Mouse (Mus musculus) midbrain, embryonic 13.5 days (tissue): ENCODE results near the gene Ctu1. TPM values are rescaled to one million over a fixed set of nuclear protein-coding genes. Genes with fewer than 3 reads are reported as not detected.

Source experiments
- ATAC-seq: fragments of 200-750 bp; cut with Nextera tagmentation; 2 replicates; pipeline ENCODE4 v1.8.0; 2017; ENCODE audit warnings: mild to moderate bottlenecking, moderate TSS enrichment, moderate library complexity
- H3K27ac ChIP-seq: fragments of 300-500 bp; sonication (generic); 2 replicates; pipeline ENCODE4 v1.5.1; 2015; ENCODE audit warnings: inconsistent platforms, mild to moderate bottlenecking, moderate library complexity
- H3K27me3 ChIP-seq: fragments of 300-500 bp; sonication (generic); 2 replicates; pipeline ENCODE4 v1.6.1; 2015; ENCODE audit warnings: mild to moderate bottlenecking, inconsistent platforms
- H3K36me3 ChIP-seq: fragments of 300-500 bp; sonication (generic); 2 replicates; pipeline ENCODE4 v1.6.1; 2015; ENCODE audit warnings: mild to moderate bottlenecking, inconsistent platforms
- H3K4me1 ChIP-seq: fragments of 300-500 bp; sonication (generic); replicated peaks from 2 replicates; pipeline ENCODE4 v1.6.1; 2015; ENCODE audit warnings: inconsistent platforms
- H3K4me2 ChIP-seq: fragments of 300-500 bp; sonication (generic); replicated peaks from 2 replicates; pipeline ENCODE4 v1.6.1; 2015; ENCODE audit warnings: moderate library complexity, mild to moderate bottlenecking, inconsistent platforms
- H3K4me3 ChIP-seq: fragments of 300-500 bp; sonication (generic); replicated peaks from 2 replicates; pipeline ENCODE4 v1.5.1; 2015; ENCODE audit warnings: mild to moderate bottlenecking, inconsistent platforms
- H3K9ac ChIP-seq: fragments of 300-500 bp; sonication (generic); replicated peaks from 2 replicates; pipeline ENCODE4 v1.6.1; 2015; ENCODE audit warnings: mild to moderate bottlenecking, inconsistent platforms
- H3K9me3 ChIP-seq: fragments of 300-500 bp; sonication (generic); 2 replicates; pipeline ENCODE4 v1.6.1; 2016; ENCODE audit warnings: mild to moderate bottlenecking, inconsistent platforms
- WGBS: fragments of 180-500 bp; shearing (Covaris S2); methylation state at CpG from one replicate; pipeline ENCODE4 v1.1.7; 2015; 5-methylcytosine and 5-hydroxymethylcytosine counted together
- polyA plus RNA-seq: library from polyadenylated mRNA; unstranded; fragments of >200 nt; fragmentation: Nextera tagmentation; extraction: Ambion mirVana; gene quantifications from 2 replicates; pipeline ENCODE4 v1.2.1, GENCODE M21; 2015

Ctu1 gene
- polyA plus RNA-seq, 1 experiment from 2014 or later: 21.8 TPM

- H3K27ac ChIP-seq: no peak overlapping the region
- no peaks in the 10 kb centered on the region for H3K36me3 ChIP-seq
- no peaks in the 10 kb centered on the region for H3K4me1 ChIP-seq
- ATAC-seq: no peak
- no peak overlapping the region for H3K9ac ChIP-seq
- WGBS: 68% methylated on average over 7 of the region's 7 CpGs
- no peak overlapping the region for H3K4me3 ChIP-seq
- no peak overlapping the region for H3K4me2 ChIP-seq
- H3K27me3 ChIP-seq: no peaks in the 10 kb centered on the region
- no peaks in the 10 kb centered on the region for H3K9me3 ChIP-seq
Observed at GRCm38 (mm10) chr7:43685088-43685487, 13.3 kb downstream of the Ctu1 start.

GRCm38 (mm10) chr7:43690118-43690517, 18.3 kb downstream of the Ctu1 start, which contains the start of gene Klk14:
Gene Klk14 (plus strand): TSS chr7:43690418.
- H3K27ac ChIP-seq: no peak within 1 kb of the TSS
- H3K4me1 ChIP-seq: no peaks in the 10 kb centered on the region
- H3K4me2 ChIP-seq: no peak within 1 kb of the TSS
- no peaks in the 10 kb centered on the region for H3K27me3 ChIP-seq
- no peaks in the 10 kb centered on the region for H3K36me3 ChIP-seq
- H3K9me3 ChIP-seq: no peaks in the 10 kb centered on the region
- no peak for ATAC-seq
- H3K9ac ChIP-seq: no peak within 1 kb of the TSS
- H3K4me3 ChIP-seq: no peak within 1 kb of the TSS

- Histone ChIP-seq H3K4me1 (peaks cover 11% of the 10 kb centered on the region; the same call in 1 of the 2 replicates), H3K27ac (no peak overlapping the region), H3K27me3 (0 out of 2 replicates have a peak, but pooled peaks cover 6% of the 10 kb centered on the region), H3K4me3 (no peak overlapping the region), H3K36me3 (no peaks in the 10 kb centered on the region), H3K9ac (no peak overlapping the region), H3K4me2 (no peak overlapping the region), H3K9me3 (no peaks in the 10 kb centered on the region)
- no peak for ATAC-seq
- WGBS: 85% methylated on average over 3 of the region's 3 CpGs
Observed at GRCm38 (mm10) chr7:43710031-43710430, 38.2 kb downstream of the Ctu1 start.

GRCm38 (mm10) chr7:43712267-43712666, 40.5 kb downstream of the Ctu1 start, which contains the start of gene Klk13:
Gene Klk13 (plus strand): TSS chr7:43712567.
- Histone ChIP-seq H3K4me1 (peaks cover 11% of the 10 kb centered on the region; the same call in 1 of the 2 replicates), H3K36me3 (no peaks in the 10 kb centered on the region), H3K27ac (no peak within 1 kb of the TSS), H3K4me3 (no peak within 1 kb of the TSS), H3K9me3 (no peaks in the 10 kb centered on the region), H3K4me2 (peak within 1 kb of the TSS; percentile 13; the same call in 1 of the 2 replicates), H3K27me3 (0 out of 2 replicates have a peak, but pooled peaks cover 6% of the 10 kb centered on the region), H3K9ac (no peak within 1 kb of the TSS; the same call in 1 of the 2 replicates)
- 58% methylated on average over 4 of the region's 4 CpGs for WGBS
- ATAC-seq: no peak

- no peak for ATAC-seq
- H3K4me1 ChIP-seq: peaks cover 11% of the 10 kb centered on the region; the same call in 1 of the 2 replicates
- 0 out of 2 replicates have a peak, but pooled peaks cover 6% of the 10 kb centered on the region for H3K27me3 ChIP-seq
- H3K9me3 ChIP-seq: no peaks in the 10 kb centered on the region
- no peaks in the 10 kb centered on the region for H3K36me3 ChIP-seq
- H3K27ac ChIP-seq: no peak overlapping the region
- H3K4me3 ChIP-seq: no peak overlapping the region
- 8% methylated on average over 9 of the region's 9 CpGs for WGBS
- no peak overlapping the region; the same call in 1 of the 2 replicates for H3K9ac ChIP-seq
- H3K4me2 ChIP-seq: peak overlapping the region; percentile 13; the same call in 1 of the 2 replicates
Observed at GRCm38 (mm10) chr7:43712917-43713316, 41.1 kb downstream of the Ctu1 start.

- 6% methylated on average over 16 of the region's 19 CpGs for WGBS
- Histone ChIP-seq H3K9ac (no peak overlapping the region), H3K9me3 (no peaks in the 10 kb centered on the region), H3K27ac (no peak overlapping the region), H3K4me3 (no peak overlapping the region), H3K4me1 (peaks cover 11% of the 10 kb centered on the region; the same call in 1 of the 2 replicates), H3K36me3 (no peaks in the 10 kb centered on the region), H3K27me3 (0 out of 2 replicates have a peak, but pooled peaks cover 6% of the 10 kb centered on the region), H3K4me2 (0 out of 2 replicates have a peak overlapping the region, but pooled peaks have one; percentile 6)
- no peak for ATAC-seq
Observed at GRCm38 (mm10) chr7:43713741-43714351, 42.0 kb downstream of the Ctu1 start.

Other genes with a start within 250 kb of the Ctu1 start
- not detected in 2 replicates for gene Lim2, start 244.3 kb upstream of the Ctu1 start, polyA plus RNA-seq
- not detected in 2 replicates for gene Nkg7, start 234.9 kb upstream of the Ctu1 start, polyA plus RNA-seq
- gene Cldnd2, start 231.2 kb upstream of the Ctu1 start, polyA plus RNA-seq: not detected in 2 replicates
- gene Etfb, start 227.9 kb upstream of the Ctu1 start, polyA plus RNA-seq: 142 TPM in 2 replicates
- 0.48 TPM in 1 of 2 replicates, not detected in the other for gene Gm45233, start 227.9 kb upstream of the Ctu1 start, polyA plus RNA-seq
- gene Vsig10l, start 208.9 kb upstream of the Ctu1 start, polyA plus RNA-seq: 7.8 and 10.3 TPM in 2 replicates
- 6.3 and 7.5 TPM in 2 replicates for gene Iglon5, start 181.9 kb upstream of the Ctu1 start, polyA plus RNA-seq
- 0.04 TPM in 1 of 2 replicates, not detected in the other for gene 4931406B18Rik, start 166.1 kb upstream of the Ctu1 start, polyA plus RNA-seq
- 0.35 and 1.1 TPM in 2 replicates for gene Cd33, start 127.6 kb upstream of the Ctu1 start, polyA plus RNA-seq
- 10.3 and 11.1 TPM in 2 replicates for gene Zfp658, start 109.8 kb upstream of the Ctu1 start, polyA plus RNA-seq
- 16.4 and 17.7 TPM in 2 replicates for gene Zfp719, start 92.4 kb upstream of the Ctu1 start, polyA plus RNA-seq
- 0.46 TPM in 1 of 2 replicates, not detected in the other for gene Zfp819, start 64.8 kb upstream of the Ctu1 start, polyA plus RNA-seq
- not detected in 2 replicates for gene Ceacam18, start 37.3 kb upstream of the Ctu1 start, polyA plus RNA-seq
- 0.24 and 0.28 TPM in 2 replicates for gene Siglece, start 11.9 kb upstream of the Ctu1 start, polyA plus RNA-seq
- not detected in 2 replicates for gene Klk14, start 18.4 kb downstream of the Ctu1 start, polyA plus RNA-seq
- not detected in 2 replicates for gene Klk13, start 40.6 kb downstream of the Ctu1 start, polyA plus RNA-seq
- not detected in 2 replicates for gene Klk12, start 96.9 kb downstream of the Ctu1 start, polyA plus RNA-seq
- not detected in 2 replicates for gene Klk11, start 102.6 kb downstream of the Ctu1 start, polyA plus RNA-seq
- not detected in 2 replicates for gene Klk10, start 109.0 kb downstream of the Ctu1 start, polyA plus RNA-seq
- 0.13 and 0.20 TPM in 2 replicates for gene Klk9, start 119.9 kb downstream of the Ctu1 start, polyA plus RNA-seq
- 4.5 and 4.9 TPM in 2 replicates for gene Klk8, start 125.6 kb downstream of the Ctu1 start, polyA plus RNA-seq
- gene Klk7, start 139.3 kb downstream of the Ctu1 start, polyA plus RNA-seq: not detected in 2 replicates
- not detected in 2 replicates for gene Klk6, start 152.5 kb downstream of the Ctu1 start, polyA plus RNA-seq
- gene Klk5, start 170.0 kb downstream of the Ctu1 start, polyA plus RNA-seq: not detected in 2 replicates
- gene Klk4, start 209.1 kb downstream of the Ctu1 start, polyA plus RNA-seq: not detected in 2 replicates